Mouse (Mus musculus) intestine, postnatal 0 days (tissue): ENCODE data around the gene Colgalt2. TPM values are rescaled to one million over a fixed set of nuclear protein-coding genes. Genes with fewer than 3 reads are reported as not detected.

Experiments
- ATAC-seq: fragments of 200-750 bp; cut with Nextera tagmentation; 2 replicates; pipeline ENCODE4 v1.8.0; 2017; ENCODE audit warnings: mild to moderate bottlenecking, moderate TSS enrichment, moderate library complexity
- H3K27ac ChIP-seq: fragments of 300-500 bp; sonication (generic); 2 replicates; pipeline ENCODE4 v1.5.1; 2014; ENCODE audit warnings: mild to moderate bottlenecking, low read depth, low read length, moderate library complexity
- H3K27me3 ChIP-seq: fragments of 300-500 bp; sonication (generic); replicated peaks from 2 replicates; pipeline ENCODE4 v1.6.1; 2014; ENCODE audit warnings: low read length, mixed read lengths; ENCODE audit not compliant: control insufficient read depth, insufficient read depth
- H3K36me3 ChIP-seq: fragments of 300-500 bp; sonication (generic); 2 replicates; pipeline ENCODE4 v1.6.1; 2014; ENCODE audit warnings: mild to moderate bottlenecking, moderate library complexity; ENCODE audit not compliant: control insufficient read depth, insufficient read depth
- H3K4me1 ChIP-seq: fragments of 300-500 bp; sonication (generic); replicated peaks from 2 replicates; pipeline ENCODE4 v1.6.1; 2014; ENCODE audit warnings: antibody characterized with exemption, low read length, mixed read lengths; ENCODE audit not compliant: control insufficient read depth, insufficient read depth
- H3K4me2 ChIP-seq: fragments of 300-500 bp; sonication (generic); replicated peaks from 2 replicates; pipeline ENCODE4 v1.6.1; 2014; ENCODE audit warnings: low read depth, mild to moderate bottlenecking, moderate library complexity
- H3K4me3 ChIP-seq: fragments of 300-500 bp; sonication (generic); 2 replicates; pipeline ENCODE4 v1.5.1; 2014; ENCODE audit warnings: low read depth, low read length
- H3K9ac ChIP-seq: fragments of 300-500 bp; sonication (generic); 2 replicates; pipeline ENCODE4 v1.6.1; 2014; ENCODE audit warnings: mild to moderate bottlenecking, low read depth, low read length
- H3K9me3 ChIP-seq: fragments of 300-500 bp; sonication (generic); 2 replicates; pipeline ENCODE4 v1.6.1; 2016; ENCODE audit warnings: mixed run types; ENCODE audit not compliant: control insufficient read depth
- CTCF ChIP-seq: sonication (generic); IDR thresholded peaks from 2 replicates; pipeline ENCODE4 v1.5.1; 2016; ENCODE audit warnings: low read depth, mild to moderate bottlenecking, control low read depth, antibody characterized with exemption, moderate library complexity
- WGBS: fragments of 180-500 bp; shearing (Covaris S2); extraction: QIAGEN DNeasy Blood & Tissue Kit; methylation state at CpG from one replicate; pipeline ENCODE4 v1.1.7; 2014; 5-methylcytosine and 5-hydroxymethylcytosine counted together
- polyA plus RNA-seq: library from polyadenylated mRNA; unstranded; fragments of >200 nt; fragmentation: Nextera tagmentation; extraction: Ambion mirVana; gene quantifications from 2 replicates; pipeline ENCODE4 v1.2.1, GENCODE M21; 2015

Gene Colgalt2
- polyA plus RNA-seq, 1 experiment from 2014 or later: 0.44 TPM

DNA sequence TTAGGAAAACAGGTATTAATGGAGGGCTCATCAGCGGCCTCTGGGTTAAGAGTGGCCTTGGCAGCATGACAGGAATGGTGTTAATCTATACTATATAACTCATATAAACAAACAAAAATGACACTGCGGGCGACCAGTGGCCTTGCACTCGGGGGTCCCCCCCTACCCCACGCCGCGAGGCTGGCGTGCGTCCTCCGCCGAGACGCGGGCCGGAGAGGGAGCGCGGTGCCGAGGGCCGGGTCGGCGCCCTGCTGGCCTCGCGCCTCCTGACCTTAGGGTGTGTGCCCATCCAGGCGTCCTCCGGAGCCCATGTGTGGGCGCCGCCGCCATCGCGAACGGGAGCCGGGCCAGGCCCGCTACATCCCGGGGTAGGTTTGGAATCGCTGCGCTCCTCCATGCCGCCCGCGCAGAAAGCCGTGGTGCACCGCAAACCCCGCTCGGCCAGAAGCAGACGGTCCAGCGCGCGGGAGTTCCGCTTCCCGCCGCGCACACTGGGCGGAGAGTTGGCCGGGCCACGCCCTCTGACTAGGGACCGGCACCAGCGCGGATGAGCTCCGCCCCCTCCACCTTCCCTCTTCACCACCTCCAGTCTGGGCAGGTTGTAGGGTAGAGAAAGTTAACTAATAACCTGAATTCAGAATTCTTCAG, 13.3 kb upstream of the Colgalt2 start, which contains the start of gene Tsen15:
Gene Tsen15 (minus strand): TSS at position 501 of the 648 bp plus-strand sequence.
- TF ChIP-seq CTCF: no peak
- peak; percentile 97 for ATAC-seq

GRCm38 (mm10) chr1:152389271-152389670, 10.4 kb upstream of the Colgalt2 start:
- Histone ChIP-seq H3K4me3 (no peak overlapping the region), H3K9me3 (no peaks in the 10 kb centered on the region), H3K4me1 (no peaks in the 10 kb centered on the region; the same call in 1 of the 2 replicates), H3K27ac (no peak overlapping the region), H3K4me2 (no peak overlapping the region), H3K27me3 (no peaks in the 10 kb centered on the region), H3K36me3 (no peaks in the 10 kb centered on the region), H3K9ac (no peak overlapping the region)
- no peak for ATAC-seq
- TF ChIP-seq CTCF: no peak

More for the DNA sequence above, 13.3 kb upstream of the Colgalt2 start, which contains the start of gene Tsen15:
- no peaks in the 10 kb centered on the region; the same call in 1 of the 2 replicates for H3K4me1 ChIP-seq
- WGBS: under 1% methylated on average over 57 of the region's 57 CpGs
- H3K27ac ChIP-seq: no peak within 1 kb of the TSS
- peak within 1 kb of the TSS; percentile 94 for H3K4me3 ChIP-seq
- H3K27me3 ChIP-seq: no peaks in the 10 kb centered on the region
- H3K9ac ChIP-seq: peak within 1 kb of the TSS; percentile 82
- H3K9me3 ChIP-seq: no peaks in the 10 kb centered on the region
- peaks cover 4% of the 10 kb centered on the region; the same call in 1 of the 2 replicates for H3K36me3 ChIP-seq
- peak within 1 kb of the TSS; percentile 67 for H3K4me2 ChIP-seq

GRCm38 (mm10) chr1:152394137-152394536, 5.5 kb upstream of the Colgalt2 start:
- Histone ChIP-seq H3K27ac (no peak overlapping the region), H3K4me3 (no peak overlapping the region), H3K27me3 (no peaks in the 10 kb centered on the region), H3K4me1 (no peaks in the 10 kb centered on the region), H3K9ac (no peak overlapping the region), H3K9me3 (no peaks in the 10 kb centered on the region), H3K36me3 (no peaks in the 10 kb centered on the region), H3K4me2 (no peak overlapping the region)
- TF ChIP-seq CTCF: no peak
- no peak for ATAC-seq
- 90% methylated on average over 3 of the region's 3 CpGs for WGBS

GRCm38 (mm10) chr1:152394956-152395515, 4.6 kb upstream of the Colgalt2 start:
- TF ChIP-seq CTCF: no peak
- no peak for ATAC-seq
- Histone ChIP-seq H3K36me3 (no peaks in the 10 kb centered on the region), H3K27ac (no peak overlapping the region), H3K27me3 (peaks cover under 1% of the 10 kb centered on the region; the same call in 1 of the 2 replicates), H3K4me3 (no peak overlapping the region), H3K9ac (no peak overlapping the region), H3K4me2 (no peak overlapping the region), H3K9me3 (no peaks in the 10 kb centered on the region), H3K4me1 (no peaks in the 10 kb centered on the region)
- 83% methylated on average over 4 of the region's 4 CpGs for WGBS

DNA sequence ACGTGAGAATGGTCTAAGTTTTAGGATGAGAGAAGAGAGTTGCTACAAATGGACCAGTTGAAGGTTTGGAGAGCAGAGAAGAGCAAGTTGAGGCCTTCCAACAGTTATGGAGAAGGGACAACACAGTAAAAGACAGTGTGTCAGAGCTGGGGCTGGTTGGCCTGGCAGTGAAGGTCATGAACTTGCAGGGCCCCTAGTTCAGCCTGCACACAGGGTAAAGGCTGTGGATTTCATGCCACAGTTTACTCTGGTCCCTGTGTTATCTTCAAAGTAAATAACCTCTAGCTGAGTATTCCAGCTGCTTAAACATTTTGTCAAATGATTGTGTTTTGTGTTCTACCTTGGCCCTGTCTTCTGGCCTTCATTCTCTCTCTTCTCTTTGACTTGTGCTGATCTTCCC, 922 bp upstream of the Colgalt2 start:
- no peak for ATAC-seq
- no peaks in the 10 kb centered on the region for H3K36me3 ChIP-seq
- 74% methylated on average over 1 of the region's 1 CpGs for WGBS
- H3K27me3 ChIP-seq: peaks cover 12% of the 10 kb centered on the region; the same call in 1 of the 2 replicates
- H3K9me3 ChIP-seq: no peaks in the 10 kb centered on the region
- TF ChIP-seq CTCF: no peak
- H3K4me3 ChIP-seq: no peak overlapping the region
- H3K4me2 ChIP-seq: no peak overlapping the region
- no peak overlapping the region for H3K9ac ChIP-seq
- H3K27ac ChIP-seq: no peak overlapping the region
- H3K4me1 ChIP-seq: no peaks in the 10 kb centered on the region

DNA sequence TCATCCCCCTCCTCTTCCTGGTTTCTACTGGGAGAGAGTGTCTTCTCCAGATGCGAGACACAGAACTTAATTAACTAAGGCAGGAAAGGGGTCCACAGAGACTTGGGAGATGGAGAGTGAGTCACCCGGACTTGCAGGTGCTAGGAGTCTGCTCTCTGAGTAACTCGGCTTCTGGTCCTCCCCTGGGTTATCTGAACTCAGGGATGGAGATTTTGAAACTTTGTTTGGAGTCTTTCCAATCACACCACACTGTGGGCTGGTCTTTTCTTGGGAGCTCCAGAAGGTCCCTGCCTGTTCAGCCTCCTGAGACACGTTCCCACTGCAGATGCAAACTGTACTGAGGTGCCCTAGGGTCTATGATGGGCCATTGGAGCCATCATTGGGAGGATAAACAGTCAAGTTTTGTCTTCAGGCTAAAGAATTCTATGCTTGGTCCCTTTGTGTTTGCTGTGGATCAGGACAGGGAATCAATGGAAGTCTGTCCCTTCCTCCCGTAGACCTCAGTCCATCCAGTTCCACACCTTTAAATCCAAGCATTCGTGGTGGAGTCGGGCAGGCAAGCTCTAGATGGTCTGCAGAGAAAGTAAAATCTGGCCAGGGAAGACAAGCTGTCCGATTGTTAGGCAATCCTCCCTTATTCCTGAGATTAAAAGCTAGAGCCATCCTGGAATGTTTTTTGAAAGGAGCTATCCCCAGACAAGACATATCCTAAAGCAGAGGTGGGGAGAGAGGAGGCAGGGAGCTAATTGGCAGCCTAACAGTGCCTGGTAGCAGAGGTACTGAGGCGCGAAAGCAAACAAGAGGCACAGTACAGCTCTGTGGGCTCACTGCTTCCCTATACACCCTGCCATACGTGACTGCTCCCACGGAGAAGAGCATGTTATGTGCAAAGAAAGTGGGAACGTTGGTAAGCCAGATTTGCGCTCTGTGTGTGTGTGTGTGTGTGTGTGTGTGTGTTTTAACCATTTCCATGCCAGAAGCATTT, 1.2 kb downstream of the Colgalt2 start:
- Histone ChIP-seq H3K9ac (no peak overlapping the region), H3K27me3 (peaks cover 12% of the 10 kb centered on the region; the same call in 1 of the 2 replicates), H3K4me1 (no peaks in the 10 kb centered on the region), H3K4me2 (peak overlapping the region; percentile 95), H3K27ac (no peak overlapping the region), H3K36me3 (no peaks in the 10 kb centered on the region), H3K4me3 (peak overlapping the region; percentile 59), H3K9me3 (no peaks in the 10 kb centered on the region)
- no peak for TF ChIP-seq CTCF
- no peak for ATAC-seq
- WGBS: 21% methylated on average over 14 of the region's 14 CpGs
